Mouse (Mus musculus): ENCODE measurements at regions not wholly inside any gene's neighbourhood (a gene's known extent, or its start where the extent isn't known, plus 50 kb on each side); places are given as distances from the start of the nearest gene placed in this dataset.

DNA sequence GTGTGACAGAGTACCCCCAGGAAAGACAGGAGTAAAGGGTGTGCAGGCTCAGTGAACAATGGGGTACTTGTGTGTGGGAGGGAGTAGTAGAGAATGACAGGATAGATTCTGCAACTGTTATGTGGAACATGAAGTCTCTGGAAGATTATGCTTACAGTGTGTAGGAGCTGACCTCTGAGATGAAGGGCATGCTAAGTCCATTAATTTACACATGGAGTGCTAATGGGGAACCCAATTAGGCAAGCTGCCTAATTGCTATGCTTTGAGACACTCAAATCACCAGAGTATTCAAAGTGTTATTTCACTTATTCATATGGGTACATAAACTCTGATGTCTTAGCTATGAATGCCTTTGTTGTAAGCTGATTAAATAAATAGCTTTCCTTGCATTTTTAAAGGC, 375.4 kb upstream of the Lcorl start:
- TF ChIP-seq CTCF (IDR thresholded peaks at IDR 0.05; ENCODE audit: low read depth) = no peak
- TF ChIP-seq EP300 (optimal IDR thresholded peaks at IDR 0.05) = no peak
